Mouse (Mus musculus) c-Kit-positive CD71-positive TER-119-negative erythroid progenitor cells, embryonic 14.5 days (primary cell): ENCODE measurements around the gene Gm7075.
"Not testable (repeated sequence)": the region's sequence is repeated elsewhere in the genome, so short reads cannot be mapped to it uniquely, and the experiment has no call there.

Experiments used
- DNase-seq: peaks from one replicate; pipeline ENCODE4 v3.0.0-alpha.2; 2013; ENCODE audit warnings: low read depth

The Gm7075 gene

GRCm38 (mm10) chr10:63421739-63422735 is at the start of gene Gm7075:
Gene Gm7075 (minus strand): TSS chr10:63421789.
- DNase-seq = no peak

GRCm38 (mm10) chr10:63460935-63461334 is 39.3 kb upstream of the Gm7075 start:
- no peak for DNase-seq

GRCm38 (mm10) chr10:63457292-63458128 is 35.9 kb upstream of the Gm7075 start:
- DNase-seq = no peak

GRCm38 (mm10) chr10:63455110-63455878 is 33.7 kb upstream of the Gm7075 start:
- no peak for DNase-seq

GRCm38 (mm10) chr10:63453926-63454325 is 32.3 kb upstream of the Gm7075 start:
- no peak for DNase-seq

- not testable (repeated sequence) for DNase-seq
Measured at GRCm38 (mm10) chr10:63444602-63445387, 23.2 kb upstream of the Gm7075 start.

GRCm38 (mm10) chr10:63439694-63440228 is 18.2 kb upstream of the Gm7075 start:
- no peak for DNase-seq

GRCm38 (mm10) chr10:63438736-63439262 is 17.2 kb upstream of the Gm7075 start:
- no peak for DNase-seq

- DNase-seq = no peak
Measured at GRCm38 (mm10) chr10:63432887-63433286, 11.3 kb upstream of the Gm7075 start.

GRCm38 (mm10) chr10:63432099-63432498 is 10.5 kb upstream of the Gm7075 start:
- DNase-seq = no peak

- no peak for DNase-seq
Measured at GRCm38 (mm10) chr10:63431221-63431736, 9.7 kb upstream of the Gm7075 start.

GRCm38 (mm10) chr10:63429785-63430305 is 8.3 kb upstream of the Gm7075 start, which contains the start of gene Ctnna3:
Gene Ctnna3 (plus strand): TSS chr10:63430098.
- DNase-seq = peak; percentile 85

GRCm38 (mm10) chr10:63429380-63429779 is 7.8 kb upstream of the Gm7075 start:
- peak; percentile 90 for DNase-seq

- no peak for DNase-seq
Measured at GRCm38 (mm10) chr10:63429023-63429340, 7.4 kb upstream of the Gm7075 start.

GRCm38 (mm10) chr10:63428243-63429022 is 6.8 kb upstream of the Gm7075 start:
- DNase-seq = no peak

GRCm38 (mm10) chr10:63427146-63427545 is 5.6 kb upstream of the Gm7075 start:
- no peak for DNase-seq

GRCm38 (mm10) chr10:63424475-63424814 is 2.9 kb upstream of the Gm7075 start:
- DNase-seq = no peak

GRCm38 (mm10) chr10:63423591-63424474 is 2.2 kb upstream of the Gm7075 start:
- DNase-seq = no peak

GRCm38 (mm10) chr10:63422736-63422992 is 1.1 kb upstream of the Gm7075 start:
- no peak for DNase-seq
